In the genomic region with DNA sequence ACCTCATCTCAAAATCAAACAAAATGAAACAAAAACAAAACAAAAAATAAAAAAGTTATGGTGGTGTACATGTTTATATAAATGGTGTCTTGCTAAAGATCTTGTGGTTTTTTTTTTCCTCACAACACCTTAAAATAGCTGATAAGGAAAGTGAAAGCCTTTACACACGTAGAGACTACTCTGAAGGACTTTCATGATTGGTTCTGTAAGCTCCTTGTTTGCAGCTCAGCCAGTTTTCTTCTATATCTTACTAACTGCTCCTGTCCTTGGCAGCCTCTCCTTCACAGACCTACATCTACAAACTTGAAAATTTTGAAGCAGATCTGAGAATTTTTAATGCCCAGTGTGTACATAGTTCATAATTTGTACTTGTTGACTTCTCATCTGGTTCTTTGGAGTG, we compare ENCODE assay signal across 19 mouse cellular contexts. TPM values are rescaled to one million over a fixed set of nuclear protein-coding genes. Genes with fewer than 3 reads are reported as not detected.
A peak's percentile ranks its signal among the peaks of the same experiment; 100 is the strongest.
DNase-seq lines count a peak whose midpoint lies in the region; ATAC-seq and TF ChIP-seq lines count a peak whose summit lies in the region.
"Had no signal": no experiment of that assay in that cellular context is flagged by ENCODE, and none has a peak within 500 bp of the region (broad histone marks: within the 10 kb centered on the region; RNA-seq: fewer than 3 reads in every experiment).

No protein-coding gene starts in this region.

- H3K4me1 ChIP-seq in liver, embryonic 12.5 days = peaks cover 29% of the 10 kb centered on the region
- no peaks in the 10 kb centered on the region for H3K4me1 ChIP-seq in cerebellum, adult 2 months (ENCODE audit: control insufficient read depth, insufficient read depth, low read length)
- H3K4me1 ChIP-seq: heart, embryonic 10.5 days; intestine, embryonic 15.5 days; neural tube, embryonic 12.5 days had no signal

- TF ChIP-seq POLR2A in cerebellum, adult 2 months (IDR thresholded peaks at IDR 0.05; ENCODE audit: borderline replicate concordance, insufficient read depth, low read length) = no peak

- 0 out of 2 replicates have a peak, but pooled peaks have one; percentile 32 for ATAC-seq in liver, embryonic 12.5 days
- peak; percentile 77 for ATAC-seq in megakaryocyte-erythroid progenitor cell, adult 5-6 weeks (replicated peaks; ENCODE audit: low FRiP score, low TSS enrichment, poor library complexity, severe bottlenecking)
- ATAC-seq: intestine, embryonic 15.5 days; midbrain, embryonic 16.5 days had no signal

- H3K27ac ChIP-seq in liver, embryonic 12.5 days = peak overlapping the region; percentile 57
- H3K27ac ChIP-seq in cerebellum, adult 2 months (ENCODE audit: insufficient read depth, low read length) = no peak overlapping the region
- H3K27ac ChIP-seq: heart, embryonic 10.5 days; intestine, embryonic 15.5 days; neural tube, embryonic 12.5 days had no signal

- H3K27me3 ChIP-seq in liver, embryonic 12.5 days (replicated peaks) = no peaks in the 10 kb centered on the region
- H3K27me3 ChIP-seq in cerebellum, adult 2 months (ENCODE audit: control insufficient read depth, insufficient read depth, low read length) = no peaks in the 10 kb centered on the region
- H3K27me3 ChIP-seq: intestine, embryonic 15.5 days; neural tube, embryonic 12.5 days had no signal

- DNase-seq in CD4-positive, CD25-positive, alpha-beta regulatory T cell, adult 2 months (ENCODE audit: low read depth, low spot score) = peak; percentile 75
- peak; percentile 30 for DNase-seq in T-cell, adult 2 months (ENCODE audit: low spot score)
- no peak for DNase-seq in cerebellum, adult 9-11 months
- DNase-seq in natural killer cell, adult 2 months (ENCODE audit: low spot score in 2 of 2) = no peak
- no peak for DNase-seq in cerebellum, adult 2 months
- DNase-seq: adrenal gland, postnatal 36 days; cerebellum, postnatal 25 days; gastrocnemius, postnatal 14 days; heart, postnatal 14 days; kidney, postnatal 10 days; lung, adult 18-20 months; lung, postnatal 36 days; right cerebral cortex, postnatal 4 days had no signal

- no peaks in the 10 kb centered on the region for H3K9me3 ChIP-seq in liver, embryonic 12.5 days (replicated peaks)
- H3K9me3 ChIP-seq: heart, embryonic 10.5 days; intestine, embryonic 15.5 days; neural tube, embryonic 12.5 days had no signal

- TF ChIP-seq CTCF in cerebellum, adult 2 months (IDR thresholded peaks at IDR 0.05; ENCODE audit: borderline replicate concordance, insufficient read depth, low read depth, low read length) = no peak

- no peaks in the 10 kb centered on the region for H3K36me3 ChIP-seq in liver, embryonic 12.5 days
- H3K36me3 ChIP-seq: heart, embryonic 10.5 days; intestine, embryonic 15.5 days; neural tube, embryonic 12.5 days had no signal

- H3K4me2 ChIP-seq in liver, embryonic 12.5 days = peak overlapping the region; percentile 50
- H3K4me2 ChIP-seq: intestine, embryonic 15.5 days; neural tube, embryonic 12.5 days had no signal

- 0 out of 2 replicates have a peak overlapping the region, but pooled peaks have one; percentile 11 for H3K4me3 ChIP-seq in liver, embryonic 12.5 days
- no peak overlapping the region for H3K4me3 ChIP-seq in cerebellum, adult 2 months (replicated peaks; ENCODE audit: insufficient read depth, low read depth, low read length)
- H3K4me3 ChIP-seq: heart, embryonic 10.5 days; intestine, embryonic 15.5 days; neural tube, embryonic 12.5 days had no signal

- peak overlapping the region; percentile 19; the same call in 1 of the 2 replicates for H3K9ac ChIP-seq in liver, embryonic 12.5 days
- H3K9ac ChIP-seq: intestine, embryonic 15.5 days; neural tube, embryonic 12.5 days had no signal

- 17% methylated on average over 1 of the region's 1 CpGs for WGBS in liver, embryonic 12.5 days (ENCODE audit: insufficient replicate concordance)
- 100% methylated on average over 1 of the region's 1 CpGs for WGBS in cerebellum, adult 2 months

RNA-seq across cellular contexts. Expression of gene Ssbp2, which starts 24.2 kb away (rescaled TPM):
- 70.2 and 74.5 TPM in 2 replicates for polyA plus RNA-seq in liver, embryonic 12.5 days (2016; fragmentation: Nextera tagmentation; extraction: Ambion mirVana)
- total RNA-seq in megakaryocyte-erythroid progenitor cell, adult 5-6 weeks (2014; fragmentation: Nextera tagmentation) = 92.6 and 94.0 TPM in 2 replicates
- 42.8 and 75.8 TPM in 2 replicates for total RNA-seq in megakaryocyte-erythroid progenitor cell, adult 5-6 weeks (2017)
- 73.0 and 75.2 TPM in 2 replicates for polyA plus RNA-seq in cerebellum, adult 2 months (2012; rRNA removed)

Comparison
In these comparisons a context has a peak if more than half of its experiments do, and no peak if none do; other contexts are left out.
1. DNase-seq: peak in CD4-positive, CD25-positive, alpha-beta regulatory T cell, adult 2 months (single experiment) and T-cell, adult 2 months (single experiment); none in cerebellum, adult 9-11 months (single experiment), natural killer cell, adult 2 months (0 of 2) and cerebellum, adult 2 months (0 of 2).